Mouse (Mus musculus) thymus, postnatal 0 days (tissue): Measurements from ENCODE around the gene Rdh16f2. TPM values are rescaled to one million over a fixed set of nuclear protein-coding genes. Genes with fewer than 3 reads are reported as not detected.
A peak's percentile ranks its signal among the peaks of the same experiment; 100 is the strongest.
"Not testable (repeated sequence)": the region's sequence is repeated elsewhere in the genome, so short reads cannot be mapped to it uniquely, and the experiment has no call there.

Experiments
- DNase-seq: peaks from one replicate; pipeline ENCODE4 v3.0.0-alpha.2; 2015; ENCODE audit warnings: low spot score
- polyA plus RNA-seq: library from polyadenylated mRNA; unstranded; fragments of >200 nt; fragmentation: Nextera tagmentation; extraction: Ambion mirVana; gene quantifications from 2 replicates; pipeline ENCODE4 v1.2.1, GENCODE M21; 2015

The Rdh16f2 gene
- polyA plus RNA-seq, result 0.10 TPM in 1 of 2 replicates, not detected in the other

DNA sequence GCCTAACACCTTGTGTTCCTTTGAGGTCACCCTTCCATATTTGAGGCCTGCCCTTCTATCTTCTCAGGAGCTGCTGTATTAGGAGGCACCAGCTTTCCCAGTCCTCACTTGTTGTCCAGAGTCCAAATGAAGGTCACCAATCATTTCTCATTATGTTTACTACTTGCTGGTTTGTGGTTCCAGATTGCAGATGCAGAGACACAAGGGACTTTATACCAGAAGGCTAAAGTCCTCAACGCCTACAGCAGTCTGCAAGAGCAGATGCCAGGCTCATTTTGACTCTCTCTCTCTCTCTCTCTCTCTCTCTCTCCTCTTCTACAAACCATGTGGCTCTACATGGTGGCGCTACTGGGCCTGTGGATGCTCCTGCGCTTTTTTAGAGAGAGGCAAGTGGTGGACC, at the start of gene Rdh16f2:
Gene Rdh16f2 (plus strand): TSS at position 243 of the 400 bp plus-strand sequence.
- DNase-seq, result no peak

DNA sequence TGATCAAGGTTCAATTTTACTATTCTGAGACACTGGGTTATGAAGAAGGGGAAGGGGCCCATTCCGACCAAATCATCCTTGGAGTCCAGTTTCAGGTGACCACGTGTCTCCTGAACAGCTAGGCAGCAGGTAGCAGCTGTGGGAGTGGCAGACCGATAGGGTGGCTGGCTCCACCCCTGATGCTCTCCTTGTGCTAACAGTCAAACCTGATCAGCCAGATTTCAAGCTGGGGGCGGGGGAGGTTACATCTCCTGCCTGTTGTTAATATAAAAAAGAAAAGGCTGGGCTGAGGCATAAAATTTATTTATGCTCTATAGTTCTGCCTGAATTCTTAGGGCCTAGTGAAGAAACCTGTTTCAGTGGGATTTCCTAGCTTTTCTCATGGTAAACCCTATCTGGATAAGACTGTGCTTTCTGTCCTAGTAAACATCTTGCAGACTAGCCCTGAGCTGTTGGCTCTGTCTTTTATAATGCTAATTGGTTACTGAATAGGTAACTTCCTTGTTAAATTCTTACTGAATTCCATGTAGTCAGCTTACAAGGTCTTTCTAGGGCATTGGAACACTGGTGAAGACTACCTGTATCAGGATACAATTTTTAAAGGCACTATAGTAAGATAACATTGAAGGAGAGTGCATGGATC, 48.9 kb upstream of the Rdh16f2 start:
- DNase-seq, result not testable (repeated sequence)

DNA sequence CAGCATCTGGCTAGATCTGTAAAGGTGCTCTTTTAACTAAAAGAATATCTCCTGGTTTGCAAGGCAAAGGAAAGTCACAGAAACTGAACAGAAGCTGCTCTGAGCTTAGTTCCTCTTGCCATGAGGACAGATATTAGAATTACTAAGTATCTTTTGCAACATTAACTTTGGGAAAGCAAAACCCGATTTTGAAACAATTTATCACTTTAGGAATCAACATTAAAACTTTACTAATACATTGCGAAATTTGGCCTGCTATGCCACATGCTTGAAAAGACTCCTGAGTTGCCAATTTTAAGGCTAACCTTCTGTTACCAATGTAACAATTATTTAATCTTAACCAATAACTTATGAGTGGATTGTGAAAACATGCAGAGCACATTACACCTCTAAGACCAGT, 44.5 kb upstream of the Rdh16f2 start:
- not testable (repeated sequence) for DNase-seq

DNA sequence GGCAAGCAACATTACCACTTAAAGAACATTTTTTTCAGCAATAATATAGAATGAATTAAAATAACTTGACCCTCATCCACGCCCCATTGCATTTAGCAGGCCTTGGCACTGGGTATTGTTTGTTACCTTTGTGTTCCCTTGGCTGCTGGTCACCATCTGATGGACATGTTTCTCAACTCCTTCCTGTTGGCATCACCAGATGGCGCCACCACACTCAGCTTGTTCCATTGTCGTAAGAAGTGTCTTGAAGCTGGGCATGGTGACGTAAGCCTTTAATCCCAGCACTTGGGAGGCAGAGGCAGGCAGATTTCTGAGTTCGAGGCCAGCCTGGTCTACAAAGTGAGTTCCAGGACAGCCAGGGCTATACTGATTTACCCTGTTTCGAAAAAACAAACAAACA, 40.9 kb upstream of the Rdh16f2 start:
- DNase-seq, result no peak

DNA sequence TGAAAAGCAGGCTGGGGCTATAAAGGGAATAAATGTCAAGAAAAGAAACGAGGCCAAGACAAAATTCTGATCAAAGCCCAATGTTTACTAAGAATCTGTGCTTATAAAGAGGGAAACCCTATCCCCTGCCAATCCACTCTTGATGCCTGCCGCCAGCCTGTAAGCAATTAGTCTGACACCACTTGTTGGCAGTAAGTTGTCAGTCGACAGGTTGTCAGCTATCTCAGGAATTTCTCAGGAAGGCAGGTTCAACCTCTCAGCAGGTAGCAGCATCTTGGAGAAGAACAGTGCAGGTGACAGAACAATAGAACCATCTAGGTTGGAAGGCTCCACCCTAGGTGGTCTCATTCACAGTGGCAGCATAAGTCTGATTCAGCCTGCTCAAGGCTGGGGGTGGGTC, 37.2 kb upstream of the Rdh16f2 start:
- no peak for DNase-seq

DNA sequence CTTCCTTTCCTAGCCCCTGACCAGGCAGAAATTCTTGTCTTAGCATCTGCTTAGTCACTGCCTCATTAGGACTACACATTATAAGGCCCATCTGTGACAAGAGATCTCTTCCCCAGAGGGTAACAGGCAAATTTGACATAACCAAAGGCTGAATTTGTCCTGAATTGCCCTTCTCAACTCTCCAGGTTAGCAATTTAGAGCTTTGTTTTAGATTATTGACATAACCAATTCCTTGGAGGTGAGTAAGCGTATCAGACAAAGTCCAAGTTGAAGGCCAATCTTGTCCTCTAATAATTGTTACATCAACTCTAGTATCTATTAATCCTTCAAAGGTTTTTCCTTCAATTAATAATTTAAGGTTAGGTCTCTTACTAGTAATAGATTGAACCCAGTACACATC, 32.1 kb upstream of the Rdh16f2 start:
- DNase-seq, result not testable (repeated sequence)

DNA sequence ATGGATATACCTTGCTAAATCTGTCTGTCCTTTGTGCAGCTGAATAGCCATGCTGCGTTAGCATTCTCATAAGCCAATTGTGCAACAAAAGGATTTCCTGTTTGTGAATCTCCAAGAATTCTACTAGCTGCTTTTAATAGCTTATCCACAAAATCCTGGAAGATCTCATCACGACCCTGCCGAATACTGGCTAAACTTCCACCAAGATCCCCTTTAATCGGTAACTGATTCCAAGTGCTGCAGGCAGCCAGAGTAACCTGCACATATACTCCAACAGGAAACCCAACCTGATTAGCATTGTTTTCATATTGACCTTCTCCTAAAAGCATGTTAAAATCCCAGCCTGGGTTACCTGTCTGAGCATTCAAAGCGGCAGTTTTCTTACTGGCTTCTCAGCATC, 31.0 kb upstream of the Rdh16f2 start:
- no peak for DNase-seq

DNA sequence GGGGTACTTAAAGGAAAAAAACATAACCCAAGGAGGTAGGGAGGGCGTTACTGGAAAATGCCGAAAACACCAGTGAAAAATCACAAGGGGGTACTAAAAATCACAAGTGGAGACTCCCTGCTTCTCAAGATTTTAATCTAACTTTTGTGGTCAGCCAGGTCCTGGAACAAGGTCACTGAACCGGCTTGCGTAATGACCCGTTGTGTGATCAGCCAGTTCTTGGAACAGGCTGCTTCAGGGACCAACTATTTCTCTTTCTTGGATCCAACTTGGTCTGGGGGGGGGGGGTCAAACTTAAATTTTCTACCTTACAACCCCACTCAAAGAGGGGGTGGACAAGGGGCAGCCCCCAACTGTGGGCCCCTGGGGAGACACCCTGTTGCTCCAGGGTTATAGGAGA, 28.5 kb upstream of the Rdh16f2 start:
- DNase-seq, result not testable (repeated sequence)

DNA sequence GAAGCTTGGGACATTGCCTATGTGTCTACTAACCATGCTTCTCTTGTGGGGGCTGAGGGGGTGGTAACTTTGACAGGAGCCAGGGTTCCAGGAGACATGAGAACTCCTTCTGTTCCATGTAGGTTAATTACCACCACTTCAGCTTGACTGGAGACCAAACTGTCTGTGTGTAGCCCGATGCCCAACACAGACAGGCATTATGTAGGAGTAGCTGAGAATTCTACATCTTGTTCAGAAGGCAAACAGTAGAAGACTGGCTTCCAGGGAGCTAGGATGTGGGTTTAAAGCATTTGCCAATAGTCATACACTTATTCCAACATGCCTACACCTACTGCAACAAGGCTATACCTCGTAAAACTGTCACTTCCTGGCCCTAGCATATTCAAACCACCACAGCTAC, 27.7 kb upstream of the Rdh16f2 start:
- no peak for DNase-seq

DNA sequence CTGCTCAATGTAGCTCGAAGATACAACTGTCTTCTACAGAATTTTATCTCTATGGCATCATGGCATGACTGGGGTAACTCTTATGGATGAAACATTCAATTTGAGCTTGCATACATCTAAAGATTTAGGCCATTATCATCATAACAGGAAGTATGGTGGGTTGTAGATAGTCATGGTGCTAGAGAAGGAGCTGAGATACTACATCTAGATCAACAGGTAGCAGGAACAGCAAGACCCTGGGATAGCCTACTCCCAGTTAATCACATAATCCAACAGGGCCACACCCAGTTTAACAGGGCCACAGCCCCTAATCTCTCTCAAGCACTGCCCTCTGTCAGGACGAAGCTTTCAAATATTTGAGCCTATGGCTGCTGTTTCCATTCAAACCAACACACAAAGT, 25.5 kb upstream of the Rdh16f2 start:
- DNase-seq, result no peak

DNA sequence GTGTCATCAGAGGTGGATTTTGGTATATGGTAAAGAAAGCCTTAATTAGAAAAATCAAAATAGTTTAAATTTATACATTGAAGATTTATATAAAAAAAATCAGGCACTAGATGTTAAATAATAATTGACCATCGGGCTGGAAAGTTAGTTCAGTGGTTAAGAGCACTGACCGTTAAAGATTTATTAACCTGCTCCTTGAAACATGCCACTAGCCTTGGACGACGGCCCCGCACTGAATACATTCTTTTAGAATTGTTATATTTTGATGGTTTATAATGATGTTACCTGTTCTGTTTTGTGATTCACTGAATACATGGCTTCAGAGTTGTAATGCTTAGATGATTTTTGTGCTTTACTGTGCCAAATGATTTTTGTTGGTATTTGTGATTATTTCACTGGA, 20.3 kb upstream of the Rdh16f2 start:
- not testable (repeated sequence) for DNase-seq

DNA sequence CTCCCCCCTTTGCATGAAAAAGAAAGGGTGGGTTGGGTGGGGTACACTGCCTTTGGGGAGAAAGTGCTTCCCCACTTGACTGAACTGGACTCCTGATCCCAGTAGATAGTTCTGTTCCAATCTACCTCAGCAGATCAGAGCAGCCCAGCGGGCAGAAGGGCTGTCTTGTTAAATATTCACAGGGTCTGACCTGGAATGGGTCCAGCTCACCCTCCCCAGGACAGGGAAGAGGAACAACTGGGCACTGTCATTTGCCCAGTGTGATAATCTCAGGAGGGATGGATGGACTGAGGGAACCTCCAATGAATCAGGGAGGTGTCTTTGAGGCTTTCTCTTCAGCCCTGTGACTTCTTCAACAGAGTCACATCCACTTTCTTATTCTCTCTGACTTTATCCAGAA, 18.2 kb upstream of the Rdh16f2 start:
- DNase-seq, result no peak

DNA sequence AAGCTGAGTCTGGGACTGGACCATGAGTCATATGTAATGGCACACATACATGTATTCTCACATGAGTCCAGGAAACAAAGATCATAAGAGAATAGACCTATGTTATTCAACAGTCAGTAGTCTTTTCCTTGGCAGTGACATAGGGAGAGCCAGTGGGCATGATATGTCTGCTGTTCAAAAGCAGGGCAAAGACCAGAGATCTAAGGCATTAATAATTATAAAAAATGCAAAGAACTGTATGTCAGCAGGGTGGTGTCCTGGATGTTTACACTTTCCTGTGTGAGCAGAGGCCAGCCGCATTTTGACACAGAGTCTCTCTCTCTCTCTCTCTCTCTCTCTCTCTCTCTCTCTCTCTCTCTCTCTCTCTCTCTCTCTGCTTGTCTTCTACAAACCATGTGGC, 16.6 kb upstream of the Rdh16f2 start, which contains the start of gene Rdh19:
Gene Rdh19 (plus strand): TSS at position 301 of the 400 bp plus-strand sequence.
- no peak for DNase-seq

DNA sequence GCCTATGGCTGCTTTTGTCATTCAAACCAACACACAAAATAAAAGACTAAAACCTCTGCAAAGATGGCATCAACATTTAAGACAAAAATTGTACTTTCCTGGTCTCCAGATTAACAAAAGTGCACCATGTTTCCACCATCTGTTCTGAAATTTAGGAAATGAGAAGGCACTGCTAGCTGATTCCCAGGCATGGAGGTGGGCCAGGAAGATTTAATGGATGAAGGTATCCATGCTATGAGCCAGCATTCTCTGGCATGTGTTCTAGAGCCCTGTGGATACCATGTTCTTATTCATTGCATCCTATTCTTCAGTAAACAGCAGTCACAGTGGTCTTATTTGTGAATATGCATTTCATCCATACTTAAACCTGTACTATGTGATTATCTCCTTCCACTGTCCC, 9.9 kb upstream of the Rdh16f2 start:
- DNase-seq, result no peak

DNA sequence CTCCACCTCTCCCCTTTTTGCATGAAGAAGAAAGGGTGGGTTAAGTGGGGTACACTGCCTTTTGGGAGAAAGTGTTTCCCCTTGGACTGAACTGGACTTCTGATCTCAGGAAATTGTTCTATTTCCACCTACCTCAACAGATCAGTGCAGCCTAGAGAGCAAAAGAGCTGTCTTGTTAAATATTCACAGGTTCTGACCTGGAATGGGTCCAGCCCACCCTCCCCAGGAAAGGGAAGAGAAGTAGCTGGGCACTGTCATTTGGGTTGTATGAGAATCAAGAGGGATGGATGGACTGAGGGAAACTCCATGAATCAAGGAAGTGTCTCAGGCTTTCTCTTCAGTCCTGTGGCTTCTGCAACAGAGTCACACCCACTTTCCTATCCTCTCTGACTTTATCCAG, 1.3 kb upstream of the Rdh16f2 start:
- no peak for DNase-seq

DNA sequence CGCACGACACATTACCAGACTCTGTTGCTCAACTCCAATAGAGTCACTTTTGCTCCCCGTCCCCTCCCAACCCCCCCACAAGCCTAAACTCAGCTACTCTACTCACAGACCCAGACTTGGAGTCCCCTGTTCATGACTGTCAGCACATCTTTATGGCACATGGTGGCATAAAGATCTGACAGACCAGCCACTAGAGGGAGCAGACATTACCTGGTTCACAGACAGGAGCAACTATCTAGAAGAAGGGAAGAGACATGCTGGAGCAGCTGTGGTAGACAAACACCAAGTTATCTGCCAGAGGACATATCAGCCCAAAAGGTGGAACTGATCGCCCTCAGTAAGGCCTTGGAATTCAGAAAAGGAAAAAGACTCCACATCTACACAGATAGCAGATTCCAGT, 6.2 kb downstream of the Rdh16f2 start:
- DNase-seq, result peak; percentile 28

DNA sequence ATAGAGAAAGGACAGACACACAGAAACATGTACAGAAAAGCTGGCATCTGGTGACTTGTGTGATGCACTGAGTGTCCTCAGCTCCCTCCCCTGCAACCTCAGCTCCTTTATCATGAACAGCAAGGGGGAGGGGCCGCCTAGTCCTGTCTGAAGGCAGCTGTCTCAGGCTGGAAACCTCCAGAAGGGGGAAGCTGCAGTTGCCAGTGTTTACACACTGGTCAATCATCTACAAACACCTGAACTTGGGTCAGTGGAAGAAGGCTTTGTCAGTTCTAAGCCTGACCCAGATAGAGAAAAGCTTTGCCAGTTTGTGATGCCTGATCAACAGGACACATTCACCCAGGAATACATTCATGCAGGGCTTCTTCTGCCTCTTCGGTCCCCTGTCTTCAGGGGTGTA, 11.4 kb downstream of the Rdh16f2 start:
- no peak for DNase-seq

DNA sequence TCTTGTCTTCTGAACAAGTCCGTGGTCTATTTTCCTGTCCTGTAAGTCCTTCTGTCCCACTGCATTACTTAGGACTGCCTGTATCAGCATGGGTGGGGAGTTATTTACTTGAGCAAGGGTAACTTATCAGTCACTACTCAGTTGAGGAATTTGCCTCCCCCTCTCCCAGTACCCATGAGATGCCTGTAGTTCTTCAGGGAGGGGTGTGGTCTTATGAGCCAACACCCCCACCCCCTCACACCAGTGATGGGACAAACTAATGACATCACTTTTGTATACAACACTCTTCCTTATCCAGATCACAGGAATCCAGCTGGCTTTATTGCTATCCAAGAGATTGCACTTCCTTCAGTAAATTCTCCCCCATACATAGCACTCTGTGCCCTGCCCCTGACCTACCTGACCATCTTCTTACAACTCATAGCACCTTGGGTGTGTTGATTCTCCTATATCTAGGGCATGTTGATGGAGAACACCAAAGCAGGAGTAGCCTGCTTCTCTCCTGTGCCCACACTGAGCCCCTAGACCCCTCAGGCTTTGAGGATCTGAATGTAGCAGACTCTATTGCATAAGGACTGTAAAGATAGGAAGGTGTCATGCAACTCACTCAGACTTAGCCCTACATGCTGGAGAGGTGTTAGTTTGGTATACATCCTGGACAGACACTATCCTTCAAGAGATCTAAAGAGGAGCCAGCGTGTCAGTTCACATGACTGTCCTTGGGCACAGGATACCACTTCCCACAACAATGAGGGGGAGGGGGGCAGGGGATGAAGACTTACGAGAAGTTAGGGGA, 12.2 kb downstream of the Rdh16f2 start:
- no peak for DNase-seq

DNA sequence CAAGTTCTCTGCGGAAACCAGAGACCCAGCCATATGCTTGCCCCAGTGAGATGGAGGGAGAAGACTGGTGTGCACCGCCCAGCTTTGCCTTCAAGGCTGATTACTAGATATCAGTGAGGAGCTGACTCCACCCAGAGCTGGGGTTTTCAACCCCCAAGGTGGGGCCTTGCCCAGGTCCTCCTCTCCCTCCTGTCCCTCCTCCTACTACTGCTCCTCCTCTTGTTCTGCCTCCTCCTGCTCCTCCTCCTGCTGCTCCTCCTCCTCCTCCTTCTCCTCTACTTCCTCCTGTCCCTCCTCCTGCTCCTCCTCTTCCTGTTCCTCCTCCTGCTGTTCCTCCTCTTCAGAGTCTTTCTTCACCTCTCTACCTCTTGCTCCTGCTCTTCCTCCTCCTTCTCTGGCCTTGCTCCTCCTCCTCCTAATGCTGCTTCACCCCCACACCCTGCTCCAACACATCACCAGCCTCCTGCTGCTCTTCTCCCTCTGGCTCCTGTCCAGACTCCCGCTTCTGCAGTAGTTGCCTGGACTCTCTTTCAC, 12.9 kb downstream of the Rdh16f2 start:
- DNase-seq, result no peak

DNA sequence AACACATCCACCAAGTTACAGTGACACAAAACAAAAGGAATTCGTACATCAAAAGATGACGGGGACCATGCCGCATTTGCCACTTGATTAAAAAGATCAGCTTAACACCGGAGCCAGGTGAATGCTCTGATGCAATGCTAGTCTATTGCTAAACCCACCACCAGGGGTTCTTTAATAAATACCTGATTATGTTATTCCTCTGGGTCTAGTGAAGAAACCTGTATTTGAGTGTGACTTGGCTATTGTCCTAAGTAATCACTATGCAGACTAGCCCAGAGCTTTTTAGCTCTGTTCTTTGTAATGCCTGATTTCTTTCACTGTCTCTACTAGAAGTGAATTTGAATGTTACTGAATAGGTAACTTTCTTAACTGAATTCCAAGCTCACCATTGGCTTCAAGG, 14.8 kb downstream of the Rdh16f2 start:
- no peak for DNase-seq

DNA sequence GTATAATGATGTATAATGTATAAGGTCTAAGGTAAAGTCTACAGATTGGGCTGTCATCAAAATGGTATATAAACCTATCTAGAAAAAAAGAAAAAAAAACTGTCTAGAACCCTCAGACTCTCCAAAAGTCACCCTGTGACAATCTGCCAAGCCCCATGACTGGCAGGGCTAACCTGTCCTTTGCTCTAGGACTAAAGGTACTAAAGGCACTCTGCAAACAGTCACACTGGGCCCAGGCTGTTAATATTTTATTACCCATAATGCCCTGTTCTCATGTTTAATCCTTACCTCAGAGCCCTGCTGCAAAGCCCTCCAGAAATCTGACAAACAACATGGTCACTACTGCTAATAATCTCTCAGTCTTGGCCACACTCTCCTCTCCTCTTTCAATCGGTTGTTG, 20.3 kb downstream of the Rdh16f2 start:
- no peak for DNase-seq

DNA sequence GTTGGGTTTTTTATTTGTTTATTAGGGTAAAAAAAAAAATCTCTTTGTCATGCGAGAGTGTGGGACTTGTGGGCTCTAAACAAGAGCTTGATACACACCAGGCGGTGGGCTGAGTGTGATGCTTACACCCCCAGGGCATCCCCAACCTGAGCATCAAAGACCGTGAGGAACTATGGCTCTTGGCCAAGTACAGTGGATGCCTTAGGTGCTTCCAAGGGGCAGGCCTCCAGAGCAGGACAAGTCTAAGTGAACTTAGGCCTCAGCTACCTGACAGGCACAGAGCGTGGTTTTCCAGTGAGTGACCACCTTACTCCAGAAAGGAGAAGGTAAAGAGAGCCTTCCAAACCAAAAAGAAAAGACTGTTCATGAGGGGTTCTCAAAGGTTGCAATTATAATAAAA, 20.7 kb downstream of the Rdh16f2 start:
- no peak for DNase-seq

DNA sequence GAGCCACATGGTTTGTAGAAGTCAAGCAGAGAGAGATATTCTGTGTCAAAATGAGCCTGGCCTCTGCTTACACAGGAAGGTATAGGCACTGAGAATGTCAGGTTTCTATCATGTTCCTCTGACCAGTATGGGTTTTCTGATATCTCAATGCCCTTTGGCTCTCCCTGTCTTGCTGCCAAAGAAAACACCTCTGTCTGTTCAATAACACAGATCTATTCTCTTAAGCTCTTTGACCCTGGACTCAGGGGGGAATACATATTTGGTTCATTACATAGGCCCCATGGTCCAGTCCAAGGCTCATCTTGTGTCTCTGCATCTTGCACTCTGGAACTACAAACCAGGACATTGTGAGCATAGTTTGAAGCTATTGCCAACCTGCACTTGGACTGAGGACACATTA, 22.3 kb downstream of the Rdh16f2 start, which contains the start of gene Rdh7:
Gene Rdh7 (minus strand): TSS at position 213 of the 400 bp plus-strand sequence.
- no peak for DNase-seq
